Mouse (Mus musculus) heart, adult 18-20 months (tissue): ENCODE results near the gene Hoxa10. TPM values are rescaled to one million over a fixed set of nuclear protein-coding genes. Genes with fewer than 3 reads are reported as not detected.

Experiments
- DNase-seq, 2 experiments: peaks; one replicate each; pipeline ENCODE4 v3.0.0; 2021 to 2022; ENCODE audit warnings: mixed read lengths in 1 of 2
- long read RNA-seq, 2 experiments: library from polyadenylated mRNA; stranded (forward); transcript quantifications; one replicate each; pipeline ENCODE4 v2.0.0; 2021
- total RNA-seq, 2 experiments: library from RNA; stranded (reverse); gene quantifications; 2 replicates each; pipeline ENCODE4 v1.2.3; 2021

The Hoxa10 gene
- total RNA-seq = not detected
- long read RNA-seq, experiment 1 = 0 reads
- long read RNA-seq, experiment 2 = 0 reads

DNA sequence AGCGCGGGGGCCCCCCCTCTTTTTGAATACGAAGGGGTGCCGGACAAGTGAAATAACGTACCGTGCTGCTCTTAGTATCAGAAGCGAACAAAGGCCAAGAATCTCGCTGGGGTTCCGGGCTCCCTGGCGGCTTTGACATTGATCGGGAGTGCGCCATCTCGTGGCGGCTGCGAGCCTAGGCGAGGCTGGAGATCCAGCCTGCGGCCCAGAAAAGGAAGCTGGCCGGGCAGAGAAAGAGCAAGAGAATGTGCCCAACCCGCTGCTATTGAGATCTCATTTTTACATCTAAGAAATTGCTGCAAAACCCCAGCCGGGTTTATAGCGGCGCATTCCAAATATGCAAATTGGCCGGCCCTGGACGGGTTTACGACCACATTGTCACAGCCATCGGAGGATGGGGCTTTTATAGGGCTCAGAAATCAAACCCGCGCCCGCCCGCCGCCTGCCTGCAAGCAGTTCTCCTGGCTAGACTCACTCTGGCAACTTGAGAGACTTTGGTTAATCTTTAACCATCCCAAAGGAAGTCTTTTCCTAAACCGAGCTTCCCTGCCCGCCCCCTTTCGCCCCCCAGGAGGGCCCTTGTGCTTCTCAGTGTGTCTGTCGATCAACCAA lies at the start of gene Hoxa10:
Gene Hoxa10, minus strand, starts transcription at position 466 of the 612 bp plus-strand sequence.
- peak; percentile 73 to 79 for DNase-seq

DNA sequence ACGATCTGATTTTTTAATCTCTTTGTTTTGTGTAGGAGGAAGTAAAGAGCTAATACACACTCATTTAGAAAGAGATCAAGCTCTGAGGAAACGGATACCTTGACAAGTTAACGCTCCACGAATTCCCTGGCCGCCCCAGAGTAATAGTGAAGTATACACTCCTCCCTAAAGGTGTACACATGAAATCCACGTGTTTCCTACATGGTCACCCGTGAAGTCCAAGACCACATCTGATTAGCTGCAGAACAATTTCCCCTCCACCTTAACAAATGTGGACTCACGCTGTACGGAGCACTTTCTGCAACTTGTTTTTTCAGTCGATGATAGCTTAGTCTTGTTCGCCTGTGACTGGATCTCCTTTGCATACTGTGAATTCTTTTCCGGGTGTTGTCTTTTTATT lies 49.5 kb upstream of the Hoxa10 start:
- no peak for DNase-seq

DNA sequence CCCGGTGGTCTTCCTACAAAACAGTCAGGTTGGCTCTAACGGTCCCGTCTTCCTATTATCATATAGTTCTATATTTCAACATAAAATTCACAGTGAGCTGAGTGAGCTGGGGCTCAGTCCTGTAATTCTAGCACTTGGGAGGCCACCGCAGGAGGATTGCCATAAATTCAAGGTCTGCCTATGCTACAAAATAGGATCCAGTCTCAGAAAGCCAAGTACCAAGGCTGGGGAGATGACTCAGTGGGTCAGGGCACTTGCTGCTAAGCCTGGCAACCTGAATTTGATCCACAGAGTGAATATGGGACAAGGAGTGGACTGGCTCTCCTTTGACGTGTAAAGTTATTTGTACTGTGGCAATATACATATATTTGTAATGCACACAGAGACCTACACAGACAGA lies 43.2 kb upstream of the Hoxa10 start:
- no peak for DNase-seq

DNA sequence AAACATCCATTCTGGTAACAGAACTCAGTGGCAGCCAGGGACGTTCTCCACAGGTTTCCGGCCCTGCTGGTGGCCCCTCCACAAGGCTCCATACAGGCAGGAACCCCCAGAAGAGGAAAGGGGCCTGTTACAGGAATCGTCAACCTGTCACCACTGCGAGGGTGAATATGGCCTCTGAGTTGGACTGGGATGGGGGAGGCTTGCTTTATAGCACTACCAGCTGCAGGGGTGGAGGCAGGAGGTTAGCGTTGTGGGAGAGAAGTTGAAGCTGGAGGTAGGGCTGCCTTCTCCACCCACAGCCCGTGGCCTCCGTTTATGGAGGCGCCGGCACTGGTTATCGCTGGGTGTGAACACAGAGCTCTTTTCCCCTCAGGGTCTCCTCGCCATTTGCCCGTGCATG lies 40.4 kb upstream of the Hoxa10 start:
- no peak for DNase-seq

DNA sequence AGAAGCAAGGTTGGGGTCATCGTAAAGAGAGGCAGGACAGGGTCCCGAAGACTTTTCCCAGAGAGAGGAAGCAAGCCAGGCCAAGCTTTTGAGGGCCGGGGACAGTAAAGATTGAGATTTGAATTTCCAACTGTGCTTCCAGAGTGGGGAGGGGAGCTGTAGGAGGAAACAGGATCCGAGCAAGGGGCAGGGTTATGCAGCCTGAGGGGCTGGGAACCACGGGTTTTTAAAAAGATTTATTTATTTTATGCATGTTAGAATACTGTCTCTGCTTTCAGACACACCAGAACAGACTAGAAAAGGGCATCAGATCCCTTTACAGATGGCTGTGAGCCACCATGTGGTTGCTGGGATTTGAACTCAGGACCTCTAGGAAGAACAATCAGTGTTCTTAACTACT lies 36.3 kb upstream of the Hoxa10 start:
- DNase-seq = no peak

DNA sequence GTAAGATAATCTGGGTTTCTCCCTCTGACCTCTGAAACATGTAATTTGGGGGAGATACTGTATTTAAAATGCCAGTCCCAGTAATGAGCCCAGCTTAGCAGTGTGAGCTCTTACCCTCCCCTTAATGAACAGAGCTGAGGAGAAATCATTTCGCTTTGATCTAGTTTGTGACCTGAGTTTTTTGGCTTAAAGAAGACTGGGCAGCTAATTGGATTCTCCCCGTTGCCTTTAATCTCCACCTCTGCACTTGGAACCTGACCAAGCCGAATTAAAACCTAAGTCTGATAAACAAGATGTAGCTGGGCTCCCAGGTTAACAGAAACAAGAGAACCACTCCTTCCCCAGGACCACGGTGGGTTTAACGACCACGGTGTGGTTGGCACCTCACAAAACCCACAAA lies 35.7 kb upstream of the Hoxa10 start:
- no peak for DNase-seq

DNA sequence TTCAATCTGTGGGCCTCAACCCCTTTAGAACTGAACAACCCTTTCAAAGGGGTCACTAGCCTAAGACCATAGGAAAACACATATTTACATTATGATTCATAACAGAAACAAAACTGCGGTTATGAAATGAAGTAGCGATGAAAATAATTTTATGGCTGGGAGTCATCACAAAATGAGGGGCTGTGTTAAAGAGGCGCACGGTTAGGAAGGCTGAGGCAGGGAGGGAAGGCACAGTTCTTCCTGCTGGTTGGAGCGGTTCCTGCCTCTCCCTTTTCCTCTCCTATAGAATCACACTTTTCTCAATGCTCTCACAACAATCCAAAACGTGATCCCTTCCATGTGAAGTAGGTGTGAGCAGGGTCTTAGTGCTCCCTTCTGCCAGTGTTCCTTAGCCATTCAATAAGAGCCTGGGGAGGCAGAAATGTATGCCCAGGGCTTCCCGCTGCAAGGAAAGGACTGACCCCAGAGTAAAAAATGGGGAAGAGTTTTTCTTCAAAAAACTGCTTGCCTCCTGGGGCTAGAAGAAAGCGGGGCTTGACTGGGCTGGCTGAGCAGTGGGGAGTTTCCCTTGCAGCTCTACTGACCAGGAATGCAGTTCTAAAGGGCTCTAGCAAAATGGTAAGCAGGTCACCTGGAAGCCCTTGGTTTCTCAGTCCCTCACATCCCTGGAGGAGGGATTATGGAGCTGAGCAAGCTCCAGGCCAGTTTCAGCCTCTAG lies 35.1 kb upstream of the Hoxa10 start:
- DNase-seq = no peak

DNA sequence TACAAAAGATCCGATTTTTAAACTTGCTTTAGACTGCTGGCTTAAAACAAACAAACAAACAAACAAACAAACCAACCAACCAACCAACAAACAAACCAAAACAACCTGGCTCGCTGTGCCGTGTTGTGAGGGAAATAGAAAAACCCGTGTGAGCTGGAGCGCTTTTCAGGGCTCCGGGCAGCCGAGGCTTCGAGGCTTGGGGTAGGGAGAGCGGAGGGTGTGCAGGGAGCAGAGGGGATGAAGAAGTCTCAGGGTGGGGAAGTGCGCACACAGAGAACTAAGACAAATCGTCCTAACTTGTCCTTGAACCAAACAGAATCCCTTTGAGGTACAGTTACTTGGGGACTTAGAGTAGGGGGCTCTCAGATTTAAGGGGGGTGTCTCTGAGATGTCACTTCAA lies 33.9 kb upstream of the Hoxa10 start:
- DNase-seq = no peak

DNA sequence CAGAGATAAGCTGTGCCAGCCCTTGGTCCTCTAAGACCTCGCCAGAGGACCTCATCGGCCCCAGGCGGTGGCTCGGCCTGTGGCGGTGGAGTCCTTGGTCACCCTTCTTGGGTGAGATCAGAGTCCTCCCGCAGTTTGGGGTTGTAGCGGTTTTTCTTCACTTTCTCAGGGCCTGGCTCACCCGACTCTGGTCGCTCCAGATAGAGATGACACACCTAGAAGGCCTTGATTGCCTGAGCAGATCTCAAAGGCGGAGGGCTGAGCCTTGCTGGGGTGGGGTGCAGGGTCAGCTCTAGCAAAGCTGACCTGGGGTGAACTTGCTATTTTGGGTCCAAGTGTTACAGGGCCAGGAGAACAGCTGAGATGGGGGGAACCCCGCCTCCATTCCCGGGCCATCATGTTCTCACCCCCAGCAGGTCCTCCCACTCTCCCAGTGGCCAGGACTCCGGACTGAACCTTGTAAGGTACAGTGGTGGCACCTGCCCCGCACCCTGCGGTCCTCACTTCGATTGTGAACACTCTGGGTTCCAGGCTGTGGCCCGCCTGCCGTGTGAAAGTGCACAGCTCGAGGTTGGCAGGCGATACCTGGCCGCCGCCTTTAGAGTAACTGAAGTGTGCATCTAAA lies 33.1 kb upstream of the Hoxa10 start:
- no peak for DNase-seq

DNA sequence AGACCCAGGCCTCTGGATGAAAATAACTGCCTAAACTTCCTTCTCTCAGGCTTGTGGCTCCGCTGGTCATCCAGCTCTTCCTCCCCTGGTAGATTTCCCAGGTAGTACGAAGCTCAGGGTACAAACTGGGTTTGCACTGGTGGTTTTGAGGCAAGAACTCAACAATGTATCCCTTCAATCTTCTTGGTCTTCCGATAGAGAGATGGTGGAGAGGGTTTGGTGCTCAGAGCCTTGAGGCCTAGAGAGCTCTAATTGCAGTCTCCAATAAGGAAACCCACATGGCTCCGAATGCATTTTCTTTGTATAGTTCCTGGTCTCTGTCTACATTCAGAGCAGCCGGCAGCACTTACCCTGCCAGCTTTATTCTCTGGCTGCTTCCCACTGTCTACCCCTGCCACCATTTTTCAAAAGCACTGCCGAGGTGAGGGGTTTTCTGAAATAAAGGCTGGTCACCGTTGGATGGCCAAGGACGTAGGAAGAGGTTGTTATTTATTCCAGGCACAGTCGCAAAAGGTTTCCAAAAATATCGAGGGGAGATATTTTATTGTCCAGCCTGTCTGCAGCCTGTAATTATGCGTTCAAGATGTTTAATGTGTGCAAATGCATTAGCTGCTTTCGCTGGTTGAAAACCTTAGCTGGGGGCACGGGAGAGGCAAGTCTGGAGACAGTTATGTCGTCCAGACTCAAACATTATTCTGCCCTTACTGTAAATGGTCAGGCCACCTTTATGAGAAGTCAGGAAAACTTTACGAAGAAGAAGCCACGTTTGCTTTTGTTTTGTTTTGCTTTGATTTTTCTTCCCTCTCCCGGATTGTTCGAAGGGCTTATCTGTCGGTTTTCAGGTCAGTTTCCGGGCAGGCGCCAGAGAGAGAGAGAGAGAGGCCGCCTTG lies 32.4 kb upstream of the Hoxa10 start:
- no peak for DNase-seq

DNA sequence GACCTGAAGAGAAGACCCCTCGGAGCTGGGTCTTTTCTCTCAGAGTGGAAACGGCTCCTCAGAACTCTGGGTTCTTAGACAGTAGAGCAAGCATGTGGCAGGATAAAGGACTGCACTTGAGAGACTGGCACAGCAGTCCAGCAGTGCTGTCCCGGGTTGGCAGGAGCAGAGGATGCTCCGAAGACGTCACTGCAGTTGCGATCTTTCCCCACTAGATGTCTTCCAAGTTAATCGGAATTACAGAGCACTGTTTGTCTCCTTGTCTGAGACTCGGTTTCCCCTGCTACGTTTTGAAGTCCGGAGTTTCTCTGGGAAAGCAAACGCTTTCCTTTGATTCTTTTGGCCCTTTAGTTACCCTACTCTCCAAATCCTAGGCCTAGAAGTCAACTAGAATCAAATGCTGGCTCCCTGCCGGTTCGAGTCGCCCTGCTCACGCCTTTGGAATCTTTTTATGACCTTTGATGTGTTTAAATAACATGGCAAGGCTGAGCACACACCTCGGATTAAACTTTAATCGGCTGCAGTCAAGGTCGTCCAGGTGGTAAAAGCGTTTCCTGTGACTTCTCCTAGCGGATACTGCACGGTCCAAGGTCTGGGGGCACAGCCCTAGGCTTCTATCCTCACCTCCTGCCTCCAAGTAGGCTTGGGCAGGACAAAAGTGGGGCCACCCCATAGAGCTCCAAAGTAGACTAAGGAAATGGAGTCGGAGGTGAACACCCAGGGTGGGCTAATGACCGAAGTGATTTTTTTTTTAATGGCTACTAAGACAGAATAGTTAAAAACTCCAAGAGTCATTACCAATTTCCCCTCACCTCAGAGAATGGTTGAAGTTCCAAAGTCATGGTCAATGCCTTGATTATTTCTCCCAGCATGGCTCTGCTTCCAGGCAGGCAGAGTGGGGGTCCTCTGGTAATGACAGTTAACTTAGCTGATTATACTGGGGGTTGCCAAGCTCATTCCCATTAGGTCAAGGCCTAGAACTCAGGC lies 30.1 kb upstream of the Hoxa10 start:
- DNase-seq = peak; percentile 52 to 83

DNA sequence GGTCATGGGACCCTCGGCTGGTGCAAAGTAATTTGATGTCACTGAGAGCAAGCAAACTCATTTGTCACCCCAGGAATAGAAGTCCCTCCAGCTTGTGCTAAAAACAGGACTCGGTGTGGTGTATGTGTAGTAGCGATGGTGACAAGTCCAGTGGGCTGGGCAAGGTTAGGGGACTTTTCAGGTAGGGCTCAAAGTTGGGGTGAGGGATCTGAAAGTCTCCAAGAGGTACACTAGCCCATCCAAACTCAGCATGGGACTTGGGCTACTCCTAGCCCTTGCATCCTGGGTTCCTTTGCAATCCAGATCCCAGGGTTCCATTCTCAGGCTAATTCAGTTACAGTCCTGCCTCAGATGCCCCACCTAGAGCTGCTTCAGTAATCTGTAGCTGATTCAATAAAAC lies 28.1 kb upstream of the Hoxa10 start:
- DNase-seq = no peak

DNA sequence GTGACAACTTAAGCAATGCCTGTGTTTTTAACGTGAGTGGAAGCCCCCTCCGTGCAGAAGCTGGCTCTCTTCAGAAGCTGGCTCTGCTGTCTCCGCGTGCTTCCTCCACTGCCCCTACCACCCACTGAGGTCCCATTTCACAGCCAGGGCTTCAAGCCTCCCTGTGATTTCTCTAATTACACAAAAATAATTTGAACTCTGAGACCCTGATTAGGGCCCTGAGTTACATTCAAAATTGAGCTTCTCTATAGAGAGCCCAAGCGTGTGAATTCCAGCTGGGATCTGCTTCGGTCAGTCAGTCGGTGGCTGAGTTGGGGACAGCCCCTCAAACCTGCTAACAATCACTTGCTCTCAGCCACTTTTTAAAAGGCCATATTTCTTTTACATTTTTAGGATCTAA lies 27.7 kb upstream of the Hoxa10 start:
- no peak for DNase-seq

DNA sequence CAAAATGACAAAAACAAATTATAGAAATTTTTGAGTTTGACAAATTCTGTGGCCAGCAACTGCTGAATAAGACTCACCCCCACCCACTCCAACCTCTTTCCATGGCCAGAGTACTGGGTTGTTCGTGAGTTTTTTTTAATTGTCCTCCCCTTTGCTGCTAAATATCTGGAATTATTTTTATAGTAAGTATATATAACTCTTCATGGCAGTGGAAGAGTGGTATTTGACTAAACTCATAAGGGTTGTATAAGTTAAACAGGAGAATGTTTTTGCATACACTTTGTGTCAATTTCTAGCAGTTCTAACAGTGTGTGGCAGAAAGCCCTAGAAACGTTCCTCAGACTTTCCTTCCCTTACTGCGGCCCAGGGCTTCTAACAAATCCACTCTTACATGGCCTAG lies 27.0 kb upstream of the Hoxa10 start:
- DNase-seq = no peak

DNA sequence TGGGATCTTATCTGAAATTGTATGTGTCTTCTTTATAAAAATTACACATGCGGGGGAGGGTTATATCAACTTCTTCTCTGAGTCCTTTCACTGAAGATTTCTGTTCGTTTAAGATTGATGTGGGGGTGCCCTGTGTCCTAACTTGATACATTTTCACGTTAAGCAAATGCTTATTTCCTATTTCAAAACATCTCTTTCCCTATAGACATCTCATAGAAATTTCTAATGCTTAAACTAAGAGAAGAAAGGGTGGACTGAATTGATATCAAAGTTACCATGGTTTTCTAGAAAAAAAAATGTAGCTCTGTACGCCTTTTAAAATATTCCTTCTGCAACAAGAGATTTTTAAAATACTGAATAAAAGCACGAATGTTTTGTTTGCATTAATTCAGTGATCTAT lies 26.6 kb upstream of the Hoxa10 start:
- DNase-seq = no peak

DNA sequence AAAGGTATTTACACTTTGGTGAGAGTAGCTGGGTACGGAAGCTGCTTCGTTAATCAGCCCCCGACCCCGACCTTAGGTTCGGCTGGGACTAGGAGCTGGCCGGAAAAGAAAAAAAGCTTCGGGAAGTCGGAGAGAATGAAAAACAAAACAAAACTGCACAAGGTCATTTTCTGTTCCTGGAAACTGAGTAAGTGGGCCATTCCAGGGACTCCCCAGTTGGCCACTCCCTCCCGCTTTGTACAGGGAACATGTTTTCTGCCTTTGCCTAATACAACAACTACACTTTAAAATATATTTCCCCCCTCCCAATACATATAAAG lies 26.0 kb upstream of the Hoxa10 start:
- DNase-seq = no peak

DNA sequence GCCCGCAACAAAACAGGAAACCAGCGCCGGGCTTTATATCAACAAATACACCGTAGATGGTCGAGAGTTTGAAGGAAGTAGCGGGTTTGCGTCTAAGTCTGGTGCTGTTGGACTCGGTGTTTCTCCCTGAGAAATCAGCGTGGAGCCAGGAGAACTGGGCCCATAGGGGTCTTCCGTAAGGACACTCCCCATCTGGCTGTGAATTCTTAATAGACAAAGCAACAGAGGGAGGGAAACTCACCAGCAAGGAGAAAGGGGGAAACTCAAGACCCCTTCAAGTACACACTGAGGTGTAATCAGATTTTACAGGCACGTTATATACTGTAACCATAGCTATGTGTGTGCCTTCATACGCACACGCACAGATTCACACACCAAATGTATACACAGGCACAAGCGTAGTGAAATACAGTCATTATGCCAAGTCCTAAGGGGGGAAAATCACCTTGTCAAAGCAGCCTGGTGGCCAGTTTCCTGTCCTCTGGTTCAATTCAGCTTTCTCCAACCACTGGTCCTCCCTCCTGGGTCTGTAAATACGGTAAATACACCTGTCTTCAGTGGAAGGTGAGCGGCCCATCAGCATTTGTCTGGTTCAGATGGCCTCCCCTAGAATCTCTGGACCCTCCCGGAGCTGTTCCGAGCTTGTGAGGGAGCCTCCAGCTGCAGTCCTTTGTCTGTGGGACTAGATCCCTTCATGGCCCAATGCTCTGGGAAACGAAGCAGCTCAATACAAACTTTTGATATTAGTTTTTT lies 25.4 kb upstream of the Hoxa10 start:
- DNase-seq = no peak

DNA sequence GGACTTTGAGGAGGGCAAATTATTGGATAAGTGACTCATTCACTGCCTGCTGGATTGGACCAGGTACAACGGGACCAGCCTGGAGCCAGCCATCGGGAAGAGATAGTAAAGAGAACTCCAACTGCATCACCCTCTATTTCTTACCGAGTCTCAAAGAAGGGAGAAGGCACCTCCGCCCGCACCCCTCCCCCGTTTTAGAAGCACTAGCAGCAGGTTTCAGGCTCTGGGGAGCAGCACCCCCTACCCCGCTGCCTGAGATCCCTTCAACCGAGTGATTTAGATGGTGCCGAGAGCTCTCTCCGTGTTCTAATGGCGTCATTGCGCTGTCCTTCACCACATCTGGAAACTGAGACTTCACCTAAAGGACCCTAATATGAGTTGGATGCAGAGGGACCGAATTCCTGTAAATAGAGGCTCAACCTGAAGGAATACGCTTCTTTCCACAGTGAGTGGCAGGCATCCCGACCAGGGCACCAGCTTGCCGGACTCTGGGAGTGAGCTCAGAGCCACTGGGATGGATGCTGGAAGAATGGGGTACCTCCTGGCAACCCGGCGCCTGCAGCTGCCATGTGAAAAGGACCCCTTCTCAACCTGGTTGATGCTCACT lies 24.8 kb upstream of the Hoxa10 start:
- no peak for DNase-seq

DNA sequence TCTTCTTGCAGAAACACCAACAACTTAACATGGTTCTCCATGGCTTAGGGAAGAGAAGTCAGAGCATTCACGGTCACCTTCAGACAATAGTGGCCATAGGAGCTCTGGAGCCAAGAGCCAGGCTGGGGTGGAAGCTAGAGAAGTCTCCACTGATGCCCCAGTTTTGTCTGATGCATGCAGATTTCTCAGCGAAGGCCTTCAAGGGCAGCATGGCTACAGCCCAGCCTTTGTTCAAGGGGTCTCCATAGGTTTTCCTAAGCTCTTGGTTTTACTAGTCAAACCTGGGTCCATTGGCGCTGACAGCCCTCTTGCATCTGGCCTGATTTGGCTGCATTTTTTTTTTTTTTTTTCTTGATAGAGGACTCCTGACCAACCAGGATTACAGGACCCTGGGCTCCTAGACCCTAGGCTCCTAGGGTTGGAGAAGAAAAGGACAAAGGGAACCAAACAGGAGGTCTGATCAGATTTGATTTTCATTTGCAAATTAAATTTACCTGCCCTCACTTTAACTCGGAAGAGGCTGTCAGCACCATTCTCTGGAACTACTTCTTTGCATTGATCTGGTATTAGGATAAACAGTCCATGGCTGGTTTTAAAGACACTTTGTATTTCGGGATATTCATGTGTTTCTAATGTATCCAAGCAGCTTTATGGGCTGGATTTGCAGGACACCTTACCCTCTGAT lies 23.6 kb upstream of the Hoxa10 start:
- DNase-seq = no peak

DNA sequence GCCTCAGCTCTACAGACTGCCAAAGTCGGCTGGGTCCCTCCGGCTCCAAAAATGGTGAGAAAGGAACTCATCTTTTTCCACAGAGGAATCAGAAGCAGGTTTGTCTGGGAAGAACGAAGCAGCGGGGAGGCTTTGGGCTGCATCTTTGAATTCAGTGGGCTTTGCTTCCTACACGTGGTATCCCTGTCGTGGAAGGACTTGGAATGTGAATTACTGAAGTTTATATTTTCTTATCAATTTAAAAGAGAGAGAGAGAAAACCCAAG lies 22.6 kb upstream of the Hoxa10 start:
- DNase-seq = no peak
